Mouse (Mus musculus) heart, embryonic 12.5 days (tissue): ENCODE results near the gene Cyp4a12a. TPM values are rescaled to one million over a fixed set of nuclear protein-coding genes. Genes with fewer than 3 reads are reported as not detected.

ENCODE experiments used
- polyA plus RNA-seq: library from polyadenylated mRNA; unstranded; fragments of >200 nt; fragmentation: Nextera tagmentation; extraction: Ambion mirVana; gene quantifications from 2 replicates; pipeline ENCODE4 v1.2.1, GENCODE M21; 2016

The Cyp4a12a gene
- polyA plus RNA-seq, 1 experiment from 2014 or later, result not detected

Other genes with a start within 250 kb of the Cyp4a12a start
- gene Tal1, start 242.6 kb upstream of the Cyp4a12a start, polyA plus RNA-seq, result 6.9 and 8.3 TPM in 2 replicates
- gene Pdzk1ip1, start 210.3 kb upstream of the Cyp4a12a start, polyA plus RNA-seq, result 38.8 and 39.2 TPM in 2 replicates
- gene Cyp4x1, start 164.8 kb upstream of the Cyp4a12a start, polyA plus RNA-seq, result 0.10 TPM in 1 of 2 replicates, not detected in the other
- not detected in 2 replicates for gene Cyp4a29, start 57.0 kb upstream of the Cyp4a12a start, polyA plus RNA-seq
- not detected in 2 replicates for gene Cyp4a12b, start 112.6 kb downstream of the Cyp4a12a start, polyA plus RNA-seq
- not detected in 2 replicates for gene Cyp4a30b, start 153.6 kb downstream of the Cyp4a12a start, polyA plus RNA-seq
- gene Cyp4a14, start 197.1 kb downstream of the Cyp4a12a start, polyA plus RNA-seq, result not detected in 2 replicates
- gene Cyp4a10, start 219.2 kb downstream of the Cyp4a12a start, polyA plus RNA-seq, result not detected in 2 replicates